Mouse (Mus musculus) liver (tissue): Measurements from ENCODE around the gene Plcb4.

Source experiments
- DNase-seq: peaks from one replicate; pipeline ENCODE4 v3.0.0-alpha.2; 2020; ENCODE audit warnings: mixed read lengths

Gene Plcb4

GRCm38 (mm10) chr2:135823690-135824089 is 164.9 kb downstream of the Plcb4 start:
- DNase-seq, result no peak

- DNase-seq, result no peak
Observed at GRCm38 (mm10) chr2:135824757-135825156, 165.9 kb downstream of the Plcb4 start.

DNA sequence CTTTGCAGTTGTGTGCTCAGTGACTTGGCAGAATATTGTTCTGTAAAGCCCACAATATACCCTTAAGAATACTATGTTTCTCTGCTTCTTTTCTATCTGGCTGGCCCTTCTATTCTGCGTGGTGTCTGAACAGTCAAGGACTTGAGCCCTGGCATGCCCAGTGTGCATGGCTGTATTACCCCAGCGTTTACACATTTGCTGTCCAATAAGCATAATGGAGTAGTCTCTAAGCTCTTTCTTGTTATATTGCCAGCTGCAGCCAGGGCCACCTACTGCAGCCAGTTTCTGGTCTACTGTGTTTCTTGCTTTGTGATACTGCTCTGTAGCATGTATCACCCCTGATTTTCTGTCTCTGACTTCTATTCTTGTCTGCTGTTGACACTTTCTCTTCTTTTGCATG is 166.8 kb downstream of the Plcb4 start:
- no peak for DNase-seq

- DNase-seq, result no peak
Observed at GRCm38 (mm10) chr2:135826616-135827360, 168.0 kb downstream of the Plcb4 start.

- DNase-seq, result no peak
Observed at GRCm38 (mm10) chr2:135828446-135828845, 169.6 kb downstream of the Plcb4 start.

DNA sequence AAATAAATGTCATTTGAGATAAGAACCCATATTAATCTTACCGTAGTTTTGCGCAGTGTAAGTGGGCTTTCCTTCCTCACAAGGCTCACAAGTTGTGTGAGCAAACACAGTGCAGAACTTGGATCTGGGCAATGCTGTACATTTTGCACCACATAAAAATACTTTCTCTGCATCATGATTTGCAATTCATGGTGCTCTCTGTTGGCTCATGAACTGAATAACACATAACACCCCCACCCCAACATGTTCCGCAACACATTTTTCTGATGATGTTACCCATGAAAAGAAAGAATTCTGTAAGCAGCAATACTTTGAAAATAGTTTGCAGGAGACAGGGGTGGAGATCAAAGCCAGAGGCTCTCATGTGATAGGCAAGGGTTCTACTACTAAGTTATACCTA is 174.9 kb downstream of the Plcb4 start:
- DNase-seq, result no peak

DNA sequence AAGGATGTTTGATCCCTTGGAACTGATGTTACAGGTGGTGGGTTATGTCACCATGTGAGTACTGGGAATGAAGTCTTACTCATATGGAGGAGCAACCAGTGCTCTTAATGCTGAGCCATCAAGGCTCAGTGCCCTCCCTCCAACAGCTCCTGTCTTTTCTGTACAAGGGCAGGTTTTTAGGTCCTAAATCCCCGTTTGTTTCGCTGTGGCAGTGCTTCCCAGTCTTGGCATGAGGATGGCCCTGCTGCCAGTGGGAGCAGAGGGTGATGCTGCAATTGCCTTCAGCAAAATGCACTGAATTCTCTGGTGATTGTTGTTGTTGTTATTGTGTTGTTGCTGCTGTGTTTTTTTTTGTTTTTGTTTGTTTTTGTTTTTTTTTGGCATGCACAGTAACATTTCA is 175.6 kb downstream of the Plcb4 start:
- no peak for DNase-seq

DNA sequence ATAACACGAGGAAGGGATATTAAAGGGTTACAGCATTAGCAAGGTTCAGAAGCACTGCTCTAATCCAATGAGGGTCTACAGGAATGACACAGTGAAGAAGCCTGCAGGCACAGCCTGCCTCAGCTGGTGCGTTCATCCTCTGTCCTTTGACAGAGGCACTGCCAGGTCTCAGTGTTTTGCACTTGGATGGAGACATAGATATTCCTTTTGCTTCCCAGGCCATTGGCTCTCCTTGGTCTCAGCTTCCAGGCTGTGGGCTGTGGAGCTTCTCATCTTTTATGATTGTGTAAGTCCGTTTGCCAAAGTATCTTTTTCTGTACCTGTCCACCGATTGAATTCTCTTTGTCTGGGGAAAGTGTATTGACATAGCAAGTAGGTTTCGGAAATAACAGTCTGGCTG is 177.1 kb downstream of the Plcb4 start:
- DNase-seq, result no peak

DNA sequence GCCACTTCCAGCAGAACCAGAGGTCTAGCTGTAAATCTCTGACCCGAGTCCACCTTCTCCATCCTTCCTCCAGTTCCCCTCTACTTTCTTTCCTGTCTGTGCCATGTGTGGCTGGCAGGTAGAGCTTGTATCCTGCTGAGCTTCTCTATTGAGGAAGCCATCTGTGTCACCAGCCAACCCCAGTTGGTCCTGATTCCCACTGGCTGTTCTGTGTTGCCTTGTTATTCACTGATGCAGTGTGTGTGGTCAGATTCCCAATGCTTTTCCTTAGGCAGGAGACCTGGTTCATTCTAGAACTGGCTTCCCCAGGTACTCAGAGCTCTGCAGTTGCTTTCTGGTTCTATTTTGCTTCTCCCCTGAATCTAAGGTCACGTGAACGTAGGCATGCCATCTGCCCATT is 177.6 kb downstream of the Plcb4 start:
- no peak for DNase-seq

- no peak for DNase-seq
Observed at GRCm38 (mm10) chr2:135837730-135838129, 178.9 kb downstream of the Plcb4 start.

GRCm38 (mm10) chr2:135838135-135838534 is 179.3 kb downstream of the Plcb4 start:
- no peak for DNase-seq

GRCm38 (mm10) chr2:135838651-135839286 is 180.0 kb downstream of the Plcb4 start:
- no peak for DNase-seq

DNA sequence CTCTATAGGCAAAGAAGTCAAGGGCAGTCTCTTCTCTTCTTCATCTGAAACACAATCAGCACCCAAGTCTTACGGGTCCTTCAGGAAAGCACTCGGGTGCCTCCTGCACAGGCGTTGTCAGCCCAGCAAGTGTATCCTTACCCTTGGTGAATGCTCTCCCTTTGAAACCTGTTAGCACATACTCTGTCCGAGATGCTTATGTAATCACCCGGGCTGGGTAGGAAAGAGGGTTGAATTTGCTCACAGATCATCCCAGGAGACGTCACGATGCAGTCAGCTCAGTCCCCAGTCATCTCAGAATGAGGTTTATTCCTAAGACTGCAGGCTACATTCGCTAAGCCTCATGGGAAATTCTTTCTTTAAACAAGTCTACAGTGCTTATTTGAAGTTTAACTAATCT is 184.9 kb downstream of the Plcb4 start:
- DNase-seq, result no peak

DNA sequence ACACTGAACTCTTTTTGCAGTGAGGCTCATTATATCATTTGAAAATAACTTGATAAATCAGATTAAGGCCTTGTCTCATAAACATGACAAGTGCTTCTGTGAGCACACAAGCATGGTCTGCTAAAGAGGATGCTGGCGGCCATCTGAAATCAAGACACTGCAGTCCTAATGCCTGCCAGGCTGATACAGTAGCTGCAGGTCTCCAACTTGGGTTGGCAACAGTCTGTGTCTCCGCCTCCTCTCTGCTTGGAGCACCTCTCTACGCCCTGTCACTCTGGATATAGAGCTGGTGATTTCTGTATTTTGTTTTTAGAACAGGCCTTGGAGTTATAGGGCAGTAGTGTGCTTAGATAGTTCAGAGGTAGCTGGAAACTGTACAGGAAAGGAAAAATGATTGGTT is 188.1 kb downstream of the Plcb4 start:
- DNase-seq, result no peak

DNA sequence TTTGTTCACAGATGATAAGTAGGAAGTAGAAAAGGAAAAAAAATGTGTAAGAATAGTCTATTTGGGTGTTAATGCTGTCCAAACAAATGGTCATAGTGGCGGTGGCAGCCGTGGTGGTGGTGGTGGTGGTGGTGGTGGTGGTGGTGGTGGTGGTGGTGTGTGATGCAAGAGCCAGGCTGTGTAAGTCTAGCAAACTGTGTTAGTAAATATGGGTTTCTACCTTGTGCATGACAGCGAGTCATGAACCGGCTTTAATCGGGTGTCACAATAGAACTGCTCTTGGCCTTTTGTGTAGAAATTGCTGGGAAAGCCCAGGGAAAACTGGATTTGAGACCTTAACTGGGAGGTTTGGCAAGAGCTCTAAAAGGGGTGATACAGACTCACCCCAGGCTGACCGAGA is 188.9 kb downstream of the Plcb4 start:
- DNase-seq, result no peak

- DNase-seq, result no peak
Observed at GRCm38 (mm10) chr2:135848169-135848568, 189.4 kb downstream of the Plcb4 start.

DNA sequence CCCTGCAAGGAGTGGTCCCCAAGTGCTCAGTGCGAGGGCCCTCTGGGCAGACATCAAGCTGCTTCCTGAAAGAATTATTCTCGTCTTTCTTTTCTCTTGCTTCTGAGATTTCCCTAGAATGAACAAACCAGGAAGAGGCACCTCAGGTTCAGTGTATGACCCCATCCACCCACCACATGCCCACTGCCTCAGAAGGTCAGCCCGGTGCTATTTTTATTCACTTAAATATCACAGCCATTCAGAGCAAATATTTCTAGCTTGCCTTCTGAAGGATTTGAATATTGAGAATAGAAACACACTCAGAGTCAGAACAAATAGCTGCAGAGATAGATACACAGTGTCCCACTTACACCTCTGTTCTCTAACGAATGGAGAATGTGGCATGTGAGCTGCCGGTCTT is 193.2 kb downstream of the Plcb4 start:
- DNase-seq, result no peak

DNA sequence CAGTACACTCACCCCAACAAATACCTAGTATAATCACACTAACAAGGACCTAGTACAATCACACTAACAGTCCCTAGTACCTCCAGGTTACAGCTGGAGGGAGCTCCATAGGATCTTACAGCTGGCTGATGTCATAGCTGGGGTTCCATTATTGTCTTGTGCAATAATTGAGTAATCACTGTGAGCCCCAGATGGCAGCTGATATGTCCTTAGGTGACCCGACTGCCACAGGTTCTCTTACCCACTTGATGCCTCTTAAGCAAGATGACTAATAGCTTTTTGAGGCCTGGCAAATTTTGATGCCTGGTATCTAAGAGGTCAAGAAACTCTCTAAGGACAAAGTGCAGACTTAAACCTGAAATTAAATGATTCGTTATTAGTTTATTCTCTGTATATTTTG is 194.3 kb downstream of the Plcb4 start:
- DNase-seq, result no peak

DNA sequence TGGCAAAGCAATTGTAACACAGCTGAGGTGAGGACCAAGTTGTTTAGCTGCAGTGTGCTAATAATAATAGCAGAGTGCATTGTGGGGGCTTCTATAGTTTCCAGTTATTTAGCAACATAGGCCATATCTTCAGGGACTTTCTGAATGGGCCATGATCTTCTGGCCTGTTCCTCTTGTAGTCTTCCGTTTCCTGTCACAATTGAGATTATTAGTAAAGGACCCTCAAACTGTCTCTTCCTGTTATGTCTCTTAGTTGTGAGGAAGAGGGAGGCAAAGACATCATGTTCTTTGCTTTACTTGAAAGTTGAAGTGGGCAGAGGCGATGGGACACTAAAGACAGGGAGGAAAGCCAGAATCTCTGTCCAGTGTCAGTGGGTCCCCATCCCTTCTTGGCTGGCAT is 195.2 kb downstream of the Plcb4 start:
- DNase-seq, result no peak

DNA sequence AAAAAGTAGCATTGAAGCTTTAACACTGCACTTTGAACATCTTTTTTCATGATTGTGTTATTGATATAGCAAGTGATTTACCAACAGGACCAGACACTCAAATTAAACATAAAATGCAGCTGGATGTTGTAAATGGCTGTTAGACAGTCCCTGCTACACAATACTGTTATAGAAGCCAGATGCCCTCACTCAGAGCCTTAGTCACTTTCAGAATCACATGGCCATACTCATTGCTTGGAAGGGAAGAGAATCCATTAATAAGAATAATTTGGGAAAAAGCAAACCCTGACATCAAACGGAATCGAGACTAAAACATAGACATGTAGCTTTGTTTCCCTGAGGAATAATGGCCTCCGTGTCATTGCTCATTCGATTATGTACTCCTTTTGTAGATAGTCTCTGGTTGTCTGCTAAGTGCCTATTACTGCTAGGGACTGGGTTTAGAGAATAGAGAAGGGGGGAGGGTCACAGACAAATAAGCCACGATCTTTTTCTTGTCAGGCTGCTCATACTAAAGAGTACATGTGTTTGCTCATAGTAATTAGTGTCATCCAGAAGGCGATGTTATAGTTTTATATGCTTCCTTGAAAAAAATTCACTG is 197.2 kb downstream of the Plcb4 start:
- DNase-seq, result no peak

DNA sequence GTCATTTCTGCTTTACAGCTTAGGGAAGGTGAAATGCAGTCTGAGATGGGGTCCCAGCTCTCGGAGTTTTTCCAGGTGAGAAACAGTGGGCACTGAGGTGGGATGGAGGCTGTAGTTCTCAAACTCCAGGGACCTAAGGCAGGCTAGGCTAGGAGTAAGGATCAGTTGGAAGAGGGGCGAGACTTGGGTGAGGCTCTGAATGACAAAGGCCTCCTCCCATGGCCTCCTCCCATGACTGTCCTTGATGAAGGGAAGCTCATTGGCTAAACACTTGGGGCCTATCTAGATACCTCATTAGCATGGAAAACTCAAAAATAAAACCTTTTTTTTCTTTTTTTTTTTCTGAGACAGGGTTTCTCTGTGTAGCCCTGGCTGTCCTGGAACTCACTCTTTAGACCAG is 198.0 kb downstream of the Plcb4 start:
- DNase-seq, result no peak

DNA sequence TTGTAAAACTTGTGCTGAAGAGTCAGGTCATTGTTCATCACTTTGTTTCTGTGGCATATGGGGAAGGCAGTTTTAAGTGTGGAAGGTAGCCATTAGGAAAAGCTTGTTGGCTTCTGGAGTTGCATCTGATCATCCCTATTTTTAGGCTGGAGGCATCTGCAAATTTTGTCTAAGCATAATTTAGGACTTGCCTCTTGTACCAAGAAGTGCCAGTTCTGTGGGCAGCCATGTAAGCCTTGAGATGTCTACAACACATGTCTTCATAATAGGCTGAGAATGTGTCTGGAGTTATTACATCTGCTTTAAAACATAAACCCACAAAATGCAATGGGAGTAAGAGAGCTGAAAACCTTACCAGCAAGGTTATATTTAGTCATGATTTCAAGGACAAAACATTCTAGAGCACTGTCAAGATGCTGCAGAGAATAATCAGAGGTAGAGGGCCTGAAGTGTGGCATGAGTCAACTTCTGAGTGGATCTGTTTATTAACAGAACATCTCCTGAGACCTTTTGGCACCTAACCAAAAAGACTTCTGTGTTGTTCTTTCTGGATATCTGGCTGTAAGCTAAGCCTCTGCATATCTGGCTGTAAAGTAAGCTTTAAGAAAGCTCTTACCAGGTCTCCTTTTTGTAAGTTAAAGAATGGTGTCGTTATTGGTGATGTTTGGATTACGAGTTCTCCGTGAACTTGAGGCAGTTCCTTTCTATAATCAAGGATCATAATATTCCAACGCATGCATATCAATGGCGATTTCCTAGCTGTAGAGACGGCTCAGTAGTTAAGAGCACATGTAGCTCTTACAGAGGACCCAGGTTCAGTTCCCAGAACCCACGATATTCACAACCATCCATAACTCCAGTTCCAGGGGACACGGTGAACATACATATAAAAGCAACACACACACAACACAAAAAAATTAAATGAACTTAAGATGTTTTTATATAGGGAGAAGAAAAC is 203.0 kb downstream of the Plcb4 start:
- DNase-seq, result no peak
